Mouse (Mus musculus): ENCODE measurements at regions not wholly inside any gene's neighbourhood (a gene's known extent, or its start where the extent isn't known, plus 50 kb on each side); places are given as distances from the start of the nearest gene placed in this dataset.

GRCm38 (mm10) chr8:26590591-26591212 lies 386.4 kb upstream of the Zfp703 start:
- H3K4me2 ChIP-seq: no peak overlapping the region
- no peaks in the 10 kb centered on the region for H3K9me3 ChIP-seq (replicated peaks; ENCODE audit: control insufficient read depth, low read length)
- no peak overlapping the region for H3K27ac ChIP-seq (ENCODE audit: low read depth, low read length)
- H3K27me3 ChIP-seq (ENCODE audit: control insufficient read depth, insufficient read depth, low read length): no peaks in the 10 kb centered on the region
- 76% methylated on average over 2 of the region's 2 CpGs for WGBS (ENCODE audit: insufficient replicate concordance)
- no peaks in the 10 kb centered on the region for H3K4me1 ChIP-seq (ENCODE audit: control insufficient read depth, insufficient read depth, low read length)
- H3K36me3 ChIP-seq (ENCODE audit: control insufficient read depth, insufficient read depth, low read length): no peaks in the 10 kb centered on the region
- H3K4me3 ChIP-seq (ENCODE audit: low read depth, low read length): no peak overlapping the region
- H3K9ac ChIP-seq (ENCODE audit: low read depth, low read length): no peak overlapping the region
- ATAC-seq (replicated peaks; ENCODE audit: insufficient number of reproducible peaks, low FRiP score, low TSS enrichment): no peak

DNA sequence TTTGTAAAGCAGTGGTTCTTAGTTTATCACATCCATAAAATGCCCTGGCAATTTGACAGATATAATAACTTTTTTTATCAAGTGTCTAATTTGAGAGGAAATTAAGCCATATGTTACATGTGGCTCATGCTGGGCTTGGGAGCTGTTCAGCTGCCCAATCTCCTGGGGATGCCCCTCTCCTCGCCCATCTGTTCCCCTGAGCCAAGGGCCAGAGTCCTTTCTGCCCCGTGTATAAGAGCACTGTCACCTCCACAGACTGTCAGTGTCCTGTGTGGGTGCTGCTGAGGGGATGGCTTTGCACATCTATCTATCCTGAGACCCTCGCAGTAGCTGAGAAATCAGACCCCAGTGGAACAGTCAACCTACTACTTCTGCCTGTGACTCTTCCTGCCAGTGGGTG lies 385.9 kb upstream of the Zfp703 start:
- H3K27ac ChIP-seq (ENCODE audit: low read depth, low read length): no peak overlapping the region
- no peaks in the 10 kb centered on the region for H3K36me3 ChIP-seq (ENCODE audit: control insufficient read depth, insufficient read depth, low read length)
- no peak overlapping the region for H3K9ac ChIP-seq (ENCODE audit: low read depth, low read length)
- H3K9me3 ChIP-seq (replicated peaks; ENCODE audit: control insufficient read depth, low read length): no peaks in the 10 kb centered on the region
- no peaks in the 10 kb centered on the region for H3K4me1 ChIP-seq (ENCODE audit: control insufficient read depth, insufficient read depth, low read length)
- no peak overlapping the region for H3K4me2 ChIP-seq
- no peak for ATAC-seq (replicated peaks; ENCODE audit: insufficient number of reproducible peaks, low FRiP score, low TSS enrichment)
- 72% methylated on average over 3 of the region's 3 CpGs for WGBS (ENCODE audit: insufficient replicate concordance)
- H3K4me3 ChIP-seq (ENCODE audit: low read depth, low read length): no peak overlapping the region
- H3K27me3 ChIP-seq (ENCODE audit: control insufficient read depth, insufficient read depth, low read length): no peaks in the 10 kb centered on the region

- ATAC-seq (replicated peaks; ENCODE audit: insufficient number of reproducible peaks, low FRiP score, low TSS enrichment): no peak
- Histone ChIP-seq H3K4me1 (ENCODE audit: control insufficient read depth, insufficient read depth, low read length) (no peaks in the 10 kb centered on the region), H3K27me3 (ENCODE audit: control insufficient read depth, insufficient read depth, low read length) (no peaks in the 10 kb centered on the region), H3K9ac (ENCODE audit: low read depth, low read length) (no peak overlapping the region), H3K27ac (ENCODE audit: low read depth, low read length) (no peak overlapping the region), H3K4me3 (ENCODE audit: low read depth, low read length) (no peak overlapping the region), H3K36me3 (ENCODE audit: control insufficient read depth, insufficient read depth, low read length) (no peaks in the 10 kb centered on the region), H3K9me3 (replicated peaks; ENCODE audit: control insufficient read depth, low read length) (no peaks in the 10 kb centered on the region), H3K4me2 (no peak overlapping the region)
- WGBS (ENCODE audit: insufficient replicate concordance): 68% methylated on average over 5 of the region's 5 CpGs
Measured at GRCm38 (mm10) chr8:26593536-26594368, 383.4 kb upstream of the Zfp703 start.

DNA sequence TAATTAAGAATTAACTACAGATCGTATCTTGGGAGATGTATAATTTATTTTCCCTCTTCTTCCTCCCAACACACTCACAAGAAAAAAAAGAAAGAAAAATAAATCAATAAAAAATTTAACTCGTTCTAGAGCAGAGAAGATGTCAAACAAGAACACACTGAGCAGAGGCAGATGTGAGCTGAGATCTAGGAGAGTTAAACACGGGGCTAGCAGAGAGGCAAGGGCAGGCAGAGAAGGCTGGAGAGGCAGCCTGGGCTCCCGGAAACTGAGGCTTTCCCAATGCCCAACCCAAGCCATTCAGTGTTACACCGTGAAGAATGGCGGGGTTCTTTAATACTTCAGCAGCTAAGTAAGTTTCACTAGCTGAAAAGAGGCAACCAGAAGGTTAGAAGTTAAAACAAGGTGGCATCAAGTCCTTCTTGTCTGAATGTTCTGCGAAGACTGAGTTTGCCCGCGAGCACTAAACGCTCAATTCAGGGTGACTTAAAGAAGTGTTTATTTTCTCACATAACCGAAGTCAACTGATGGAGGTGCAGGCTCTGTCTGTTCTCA lies 382.7 kb upstream of the Zfp703 start:
- 69% methylated on average over 11 of the region's 11 CpGs for WGBS (ENCODE audit: insufficient replicate concordance)
- Histone ChIP-seq H3K4me2 (no peak overlapping the region), H3K4me1 (ENCODE audit: control insufficient read depth, insufficient read depth, low read length) (no peaks in the 10 kb centered on the region), H3K36me3 (ENCODE audit: control insufficient read depth, insufficient read depth, low read length) (no peaks in the 10 kb centered on the region), H3K27ac (ENCODE audit: low read depth, low read length) (no peak overlapping the region), H3K27me3 (ENCODE audit: control insufficient read depth, insufficient read depth, low read length) (no peaks in the 10 kb centered on the region), H3K9me3 (replicated peaks; ENCODE audit: control insufficient read depth, low read length) (no peaks in the 10 kb centered on the region), H3K9ac (ENCODE audit: low read depth, low read length) (no peak overlapping the region), H3K4me3 (ENCODE audit: low read depth, low read length) (no peak overlapping the region)
- ATAC-seq (replicated peaks; ENCODE audit: insufficient number of reproducible peaks, low FRiP score, low TSS enrichment): no peak

DNA sequence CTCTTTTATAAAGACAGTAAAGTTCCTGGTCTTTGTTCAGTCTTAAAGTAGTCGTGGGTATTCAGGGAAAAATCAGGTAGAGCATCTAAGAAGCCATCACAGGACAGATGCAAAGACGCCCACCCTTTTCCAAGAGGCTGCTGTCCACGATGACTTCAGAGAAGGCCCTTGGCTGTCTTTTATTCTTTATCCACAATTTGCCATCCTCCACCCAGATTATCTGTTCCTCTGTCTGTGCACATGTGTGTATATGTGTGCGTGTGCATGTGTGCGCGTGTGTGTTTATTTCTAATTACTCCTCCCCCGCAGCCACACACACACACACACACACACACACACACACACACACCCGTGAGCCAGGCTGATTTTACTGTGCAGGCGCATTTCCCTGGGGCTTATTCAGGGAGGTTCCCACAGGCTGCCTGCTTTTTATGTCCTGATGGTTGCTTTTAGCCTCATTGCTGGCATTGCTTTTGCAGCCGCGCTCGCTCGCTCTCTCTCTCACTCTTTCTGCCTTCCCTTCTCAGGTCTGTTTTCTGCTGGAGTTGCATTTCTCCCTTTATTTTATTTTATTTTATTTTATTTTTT lies 381.6 kb upstream of the Zfp703 start:
- no peaks in the 10 kb centered on the region for H3K27me3 ChIP-seq (ENCODE audit: control insufficient read depth, insufficient read depth, low read length)
- WGBS (ENCODE audit: insufficient replicate concordance): 80% methylated on average over 13 of the region's 13 CpGs
- no peak overlapping the region for H3K9ac ChIP-seq (ENCODE audit: low read depth, low read length)
- H3K27ac ChIP-seq (ENCODE audit: low read depth, low read length): no peak overlapping the region
- H3K36me3 ChIP-seq (ENCODE audit: control insufficient read depth, insufficient read depth, low read length): no peaks in the 10 kb centered on the region
- ATAC-seq (replicated peaks; ENCODE audit: insufficient number of reproducible peaks, low FRiP score, low TSS enrichment): no peak
- no peaks in the 10 kb centered on the region for H3K4me1 ChIP-seq (ENCODE audit: control insufficient read depth, insufficient read depth, low read length)
- no peak overlapping the region for H3K4me2 ChIP-seq
- H3K4me3 ChIP-seq (ENCODE audit: low read depth, low read length): no peak overlapping the region
- H3K9me3 ChIP-seq (replicated peaks; ENCODE audit: control insufficient read depth, low read length): no peaks in the 10 kb centered on the region

DNA sequence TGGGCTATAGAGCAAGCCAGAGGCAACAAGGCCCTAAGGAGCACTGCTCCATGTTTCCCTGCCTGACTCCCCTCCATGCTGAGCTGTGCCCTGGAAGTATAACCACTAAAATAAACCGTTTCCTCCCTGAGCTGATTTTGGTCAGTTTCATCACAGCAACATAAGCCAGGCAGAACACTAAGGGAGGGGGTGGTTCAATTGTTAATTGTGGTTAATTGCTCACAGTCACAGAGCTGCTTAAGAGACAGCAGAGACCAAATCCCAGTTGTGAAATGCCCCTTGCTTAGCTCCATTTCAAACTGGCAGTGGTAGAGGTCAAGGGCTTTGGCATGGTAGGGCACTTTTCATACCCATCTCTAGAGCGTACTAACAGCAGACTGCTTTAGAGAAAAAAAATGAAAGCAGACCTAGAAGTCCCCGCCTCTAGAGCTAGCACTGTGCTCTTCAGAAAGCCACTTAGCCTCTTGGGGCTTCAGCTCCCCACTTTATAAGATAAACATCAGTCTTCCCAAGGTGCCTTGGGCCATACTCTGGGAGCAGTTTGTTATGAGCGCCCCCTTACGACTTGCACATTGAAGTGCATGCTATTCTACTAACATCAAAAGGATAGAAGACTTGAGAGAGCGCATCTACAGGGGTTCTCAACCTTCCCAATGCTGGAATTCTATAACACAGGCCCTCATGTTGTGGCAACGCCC lies 380.3 kb upstream of the Zfp703 start:
- Histone ChIP-seq H3K9me3 (replicated peaks; ENCODE audit: control insufficient read depth, low read length) (no peaks in the 10 kb centered on the region), H3K4me2 (no peak overlapping the region), H3K9ac (ENCODE audit: low read depth, low read length) (no peak overlapping the region), H3K4me3 (ENCODE audit: low read depth, low read length) (no peak overlapping the region), H3K27ac (ENCODE audit: low read depth, low read length) (no peak overlapping the region), H3K4me1 (ENCODE audit: control insufficient read depth, insufficient read depth, low read length) (no peaks in the 10 kb centered on the region), H3K36me3 (ENCODE audit: control insufficient read depth, insufficient read depth, low read length) (no peaks in the 10 kb centered on the region), H3K27me3 (ENCODE audit: control insufficient read depth, insufficient read depth, low read length) (no peaks in the 10 kb centered on the region)
- ATAC-seq (replicated peaks; ENCODE audit: insufficient number of reproducible peaks, low FRiP score, low TSS enrichment): no peak
- 55% methylated on average over 7 of the region's 7 CpGs for WGBS (ENCODE audit: insufficient replicate concordance)

GRCm38 (mm10) chr8:26598520-26598919 lies 378.6 kb upstream of the Zfp703 start:
- H3K4me1 ChIP-seq (ENCODE audit: control insufficient read depth, insufficient read depth, low read length): no peaks in the 10 kb centered on the region
- H3K27me3 ChIP-seq (ENCODE audit: control insufficient read depth, insufficient read depth, low read length): no peaks in the 10 kb centered on the region
- H3K36me3 ChIP-seq (ENCODE audit: control insufficient read depth, insufficient read depth, low read length): no peaks in the 10 kb centered on the region
- 83% methylated on average over 8 of the region's 8 CpGs for WGBS (ENCODE audit: insufficient replicate concordance)
- no peak overlapping the region for H3K4me2 ChIP-seq
- no peak overlapping the region for H3K9ac ChIP-seq (ENCODE audit: low read depth, low read length)
- no peak for ATAC-seq (replicated peaks; ENCODE audit: insufficient number of reproducible peaks, low FRiP score, low TSS enrichment)
- H3K9me3 ChIP-seq (replicated peaks; ENCODE audit: control insufficient read depth, low read length): no peaks in the 10 kb centered on the region
- no peak overlapping the region for H3K27ac ChIP-seq (ENCODE audit: low read depth, low read length)
- no peak overlapping the region for H3K4me3 ChIP-seq (ENCODE audit: low read depth, low read length)

DNA sequence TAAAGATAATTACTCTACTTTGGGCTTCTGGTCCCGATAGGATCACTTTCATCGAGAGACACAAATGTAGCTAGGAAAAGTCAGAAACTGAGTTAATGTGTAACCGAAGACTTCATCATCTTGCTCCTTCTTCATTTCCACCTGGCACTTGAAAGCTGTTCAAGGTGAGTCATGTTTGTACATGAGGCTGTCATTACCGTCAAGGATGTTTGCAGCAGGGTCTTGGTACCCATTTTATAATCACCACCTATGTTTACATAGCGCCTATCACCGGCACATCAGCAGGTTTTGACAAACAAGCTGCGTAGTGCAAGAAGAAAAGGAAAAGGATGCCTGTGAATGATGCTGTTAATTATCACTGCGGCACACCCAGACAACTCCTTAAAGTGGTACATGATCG lies 377.0 kb upstream of the Zfp703 start:
- no peak overlapping the region for H3K4me2 ChIP-seq
- H3K36me3 ChIP-seq (ENCODE audit: control insufficient read depth, insufficient read depth, low read length): no peaks in the 10 kb centered on the region
- no peaks in the 10 kb centered on the region for H3K27me3 ChIP-seq (ENCODE audit: control insufficient read depth, insufficient read depth, low read length)
- H3K4me3 ChIP-seq (ENCODE audit: low read depth, low read length): no peak overlapping the region
- no peak for ATAC-seq (replicated peaks; ENCODE audit: insufficient number of reproducible peaks, low FRiP score, low TSS enrichment)
- no peaks in the 10 kb centered on the region for H3K4me1 ChIP-seq (ENCODE audit: control insufficient read depth, insufficient read depth, low read length)
- no peak overlapping the region for H3K9ac ChIP-seq (ENCODE audit: low read depth, low read length)
- no peak overlapping the region for H3K27ac ChIP-seq (ENCODE audit: low read depth, low read length)
- WGBS (ENCODE audit: insufficient replicate concordance): 87% methylated on average over 9 of the region's 9 CpGs
- H3K9me3 ChIP-seq (replicated peaks; ENCODE audit: control insufficient read depth, low read length): no peaks in the 10 kb centered on the region
